Mouse (Mus musculus): ENCODE results near the gene Dnmt1.

- TF ChIP-seq CTCF (IDR thresholded peaks at IDR 0.05; ENCODE audit: borderline replicate concordance, insufficient read depth, low read depth, low read length) = no peak
- no peak for TF ChIP-seq POLR2A (IDR thresholded peaks at IDR 0.05; ENCODE audit: borderline replicate concordance, insufficient read depth, low read length)
These were observed 41.1 kb upstream of the Dnmt1 start for GRCm38 (mm10) chr9:21000811-21001210.

Data from cerebellum, adult 2 months (tissue).